Mouse (Mus musculus) spleen, adult 2 months (tissue): ENCODE results near the gene Gabbr2. TPM values are rescaled to one million over a fixed set of nuclear protein-coding genes. Genes with fewer than 3 reads are reported as not detected.
A peak's percentile ranks its signal among the peaks of the same experiment; 100 is the strongest.

Experiments used
- DNase-seq, 2 experiments: peaks; one replicate each; pipeline versions ENCODE4 v3.0.0 to v3.0.0-alpha.2; 2012 to 2021; ENCODE audit warnings: low spot score in 2 of 2, low read depth in 1 of 2
- H3K27ac ChIP-seq: fragments of 200-500 bp; 2 replicates; pipeline ENCODE4 v1.5.1; 2012; ENCODE audit warnings: low read length, inconsistent platforms; ENCODE audit not compliant: insufficient read depth
- H3K27me3 ChIP-seq: fragments of 200-500 bp; 2 replicates; pipeline ENCODE4 v1.6.1; 2012; ENCODE audit warnings: mild to moderate bottlenecking, moderate library complexity, low read length, inconsistent platforms; ENCODE audit not compliant: control insufficient read depth, insufficient read depth
- H3K36me3 ChIP-seq: fragments of 200-500 bp; 2 replicates; pipeline ENCODE4 v1.6.1; 2012; ENCODE audit warnings: mild to moderate bottlenecking, low read length, inconsistent platforms; ENCODE audit not compliant: control insufficient read depth, insufficient read depth
- H3K4me1 ChIP-seq: fragments of 200-500 bp; 2 replicates; pipeline ENCODE4 v1.6.1; 2011; ENCODE audit warnings: inconsistent platforms; ENCODE audit not compliant: control insufficient read depth, insufficient read depth, insufficient read length
- H3K4me3 ChIP-seq: fragments of 200-500 bp; 2 replicates; pipeline ENCODE4 v1.5.1; 2011; ENCODE audit warnings: mild to moderate bottlenecking, inconsistent platforms; ENCODE audit not compliant: insufficient read depth, insufficient read length; ENCODE audit errors: extremely low read depth
- CTCF ChIP-seq: fragments of 200-500 bp; IDR thresholded peaks from 2 replicates; pipeline ENCODE4 v1.5.1; 2011; ENCODE audit warnings: mild to moderate bottlenecking, inconsistent platforms; ENCODE audit not compliant: insufficient read depth, insufficient read length, insufficient replicate concordance; ENCODE audit errors: extremely low read depth
- POLR2A ChIP-seq: fragments of 200-500 bp; IDR thresholded peaks from 2 replicates; pipeline ENCODE4 v1.6.1; 2011; ENCODE audit warnings: low read depth, low read length, inconsistent platforms
- WGBS: fragments of 180-500 bp; shearing (Covaris S2); methylation state at CpG from one replicate; pipeline ENCODE4 v1.1.7; 2018; 5-methylcytosine and 5-hydroxymethylcytosine counted together
- polyA plus RNA-seq: library from polyadenylated mRNA; depleted of rRNA; stranded (reverse); fragments of >200 nt; gene quantifications from 2 replicates; pipeline ENCODE4 v1.2.3, GENCODE M21; 2012

Gene Gabbr2
- polyA plus RNA-seq, 1 experiment, result not detected

GRCm38 (mm10) chr4:47000626-47001395 is 9.1 kb upstream of the Gabbr2 start:
- H3K4me3 ChIP-seq, result no peak overlapping the region

GRCm38 (mm10) chr4:46997969-46998368 is 6.3 kb upstream of the Gabbr2 start:
- no peak for DNase-seq
- no peak for TF ChIP-seq POLR2A
- no peak for TF ChIP-seq CTCF
- Histone ChIP-seq H3K4me3 (no peak overlapping the region), H3K27me3 (no peaks in the 10 kb centered on the region), H3K36me3 (no peaks in the 10 kb centered on the region), H3K27ac (no peak overlapping the region), H3K4me1 (no peaks in the 10 kb centered on the region; the same call in 1 of the 2 replicates)
- WGBS, result 80% methylated on average over 2 of the region's 2 CpGs

More at GRCm38 (mm10) chr4:47000626-47001395, 9.1 kb upstream of the Gabbr2 start:
- 42% methylated on average over 8 of the region's 8 CpGs for WGBS
- Histone ChIP-seq H3K4me1 (no peaks in the 10 kb centered on the region; the same call in 1 of the 2 replicates), H3K27ac (no peak overlapping the region), H3K36me3 (no peaks in the 10 kb centered on the region), H3K27me3 (no peaks in the 10 kb centered on the region)
- peak in 1 of 2 experiments; percentile 48 for DNase-seq
- TF ChIP-seq POLR2A (no peak), CTCF (no peak)

GRCm38 (mm10) chr4:46992827-46993473 is 1.3 kb upstream of the Gabbr2 start:
- H3K27me3 ChIP-seq, result peaks cover 13% of the 10 kb centered on the region
- DNase-seq, result no peak
- 5% methylated on average over 8 of the region's 8 CpGs for WGBS
- H3K27ac ChIP-seq, result no peak overlapping the region
- no peaks in the 10 kb centered on the region for H3K36me3 ChIP-seq
- H3K4me1 ChIP-seq, result no peaks in the 10 kb centered on the region; the same call in 1 of the 2 replicates
- no peak overlapping the region for H3K4me3 ChIP-seq
- no peak for TF ChIP-seq CTCF
- TF ChIP-seq POLR2A, result no peak

GRCm38 (mm10) chr4:46991959-46992316 is 265 bp upstream of the Gabbr2 start:
- Histone ChIP-seq H3K4me1 (no peaks in the 10 kb centered on the region; the same call in 1 of the 2 replicates), H3K27ac (no peak overlapping the region), H3K36me3 (no peaks in the 10 kb centered on the region), H3K4me3 (no peak overlapping the region), H3K27me3 (peaks cover 13% of the 10 kb centered on the region)
- DNase-seq, result no peak
- no peak for TF ChIP-seq POLR2A
- TF ChIP-seq CTCF, result no peak
- 5% methylated on average over 31 of the region's 31 CpGs for WGBS

GRCm38 (mm10) chr4:46990281-46991015 is 1.2 kb downstream of the Gabbr2 start:
- no peak overlapping the region for H3K27ac ChIP-seq
- no peak overlapping the region for H3K4me3 ChIP-seq
- H3K36me3 ChIP-seq, result no peaks in the 10 kb centered on the region
- peaks cover 13% of the 10 kb centered on the region for H3K27me3 ChIP-seq
- 11% methylated on average over 29 of the region's 29 CpGs for WGBS
- H3K4me1 ChIP-seq, result no peaks in the 10 kb centered on the region; the same call in 1 of the 2 replicates
- TF ChIP-seq CTCF (no peak), POLR2A (no peak)
- no peak for DNase-seq

- Histone ChIP-seq H3K27ac (no peak overlapping the region), H3K36me3 (no peaks in the 10 kb centered on the region), H3K4me1 (no peaks in the 10 kb centered on the region; the same call in 1 of the 2 replicates), H3K4me3 (no peak overlapping the region), H3K27me3 (peaks cover 13% of the 10 kb centered on the region)
- TF ChIP-seq POLR2A, result no peak
- no peak for TF ChIP-seq CTCF
- 4% methylated on average over 17 of the region's 17 CpGs for WGBS
- DNase-seq, result no peak
These were observed 1.8 kb downstream of the Gabbr2 start for GRCm38 (mm10) chr4:46989842-46990241.
